Mouse (Mus musculus) small intestine, adult 2 months (tissue): ENCODE data around the gene Hspg2. TPM values are rescaled to one million over a fixed set of nuclear protein-coding genes. Genes with fewer than 3 reads are reported as not detected.

ENCODE experiments used
- H3K27ac ChIP-seq: fragments of 200-500 bp; 2 replicates; pipeline ENCODE4 v1.5.1; 2012; ENCODE audit warnings: low read depth, low read length, control low read depth, inconsistent platforms; ENCODE audit not compliant: insufficient read depth
- H3K27me3 ChIP-seq: fragments of 200-500 bp; 2 replicates; pipeline ENCODE4 v1.6.1; 2012; ENCODE audit warnings: mild to moderate bottlenecking, moderate library complexity, low read length, inconsistent platforms; ENCODE audit not compliant: control insufficient read depth, insufficient read depth
- H3K36me3 ChIP-seq: fragments of 200-500 bp; 2 replicates; pipeline ENCODE4 v1.6.1; 2012; ENCODE audit warnings: mild to moderate bottlenecking, low read length, control low read depth, inconsistent platforms; ENCODE audit not compliant: control insufficient read depth, insufficient read depth
- H3K4me1 ChIP-seq: fragments of 200-500 bp; 2 replicates; pipeline ENCODE4 v1.6.1; 2012; ENCODE audit warnings: low read length, inconsistent platforms, mixed read lengths; ENCODE audit not compliant: control insufficient read depth, insufficient read depth, insufficient read length
- H3K4me3 ChIP-seq: fragments of 200-500 bp; 2 replicates; pipeline ENCODE4 v1.5.1; 2012; ENCODE audit warnings: low read depth, mild to moderate bottlenecking, control low read depth, inconsistent platforms, low read length, moderate library complexity
- CTCF ChIP-seq: fragments of 200-500 bp; IDR thresholded peaks from 2 replicates; pipeline ENCODE4 v1.5.1; 2012; ENCODE audit warnings: low read depth, mild to moderate bottlenecking, control low read depth, inconsistent platforms, low read length, moderate library complexity, mixed read lengths; ENCODE audit not compliant: insufficient replicate concordance, insufficient read length; ENCODE audit errors: extremely low read depth
- POLR2A ChIP-seq: fragments of 200-500 bp; IDR thresholded peaks from 2 replicates; pipeline ENCODE4 v1.6.1; 2012; ENCODE audit warnings: low read depth, mild to moderate bottlenecking, control low read depth, inconsistent platforms, low read length, moderate library complexity
- WGBS: fragments of 180-500 bp; shearing (Covaris S2); methylation state at CpG from one replicate; pipeline ENCODE4 v1.1.7; 2018; 5-methylcytosine and 5-hydroxymethylcytosine counted together
- polyA plus RNA-seq: library from polyadenylated mRNA; depleted of rRNA; stranded (reverse); fragments of >200 nt; gene quantifications from 2 replicates; pipeline ENCODE4 v1.2.3, GENCODE M21; 2012

Hspg2 gene
- polyA plus RNA-seq, 1 experiment = 40.5 TPM

- Histone ChIP-seq H3K36me3 (no peaks in the 10 kb centered on the region), H3K27me3 (no peaks in the 10 kb centered on the region), H3K27ac (peak overlapping the region; percentile 76), H3K4me1 (peaks cover 15% of the 10 kb centered on the region), H3K4me3 (no peak overlapping the region)
- TF ChIP-seq CTCF = no peak
- TF ChIP-seq POLR2A = no peak
- WGBS = 67% methylated on average over 12 of the region's 12 CpGs
Observed at GRCm38 (mm10) chr4:137488571-137489303, 20.2 kb downstream of the Hspg2 start.

- H3K36me3 ChIP-seq = no peaks in the 10 kb centered on the region
- H3K27ac ChIP-seq = peak overlapping the region; percentile 76
- H3K27me3 ChIP-seq = no peaks in the 10 kb centered on the region
- no peak for TF ChIP-seq POLR2A
- TF ChIP-seq CTCF = no peak
- 69% methylated on average over 8 of the region's 8 CpGs for WGBS
- H3K4me1 ChIP-seq = peaks cover 13% of the 10 kb centered on the region
- H3K4me3 ChIP-seq = no peak overlapping the region
Observed at GRCm38 (mm10) chr4:137489996-137490395, 21.4 kb downstream of the Hspg2 start.

GRCm38 (mm10) chr4:137492563-137492962 is 24.0 kb downstream of the Hspg2 start:
- H3K36me3 ChIP-seq = no peaks in the 10 kb centered on the region
- H3K4me1 ChIP-seq = peaks cover 20% of the 10 kb centered on the region
- H3K27ac ChIP-seq = no peak overlapping the region
- H3K27me3 ChIP-seq = no peaks in the 10 kb centered on the region
- TF ChIP-seq POLR2A = no peak
- no peak for TF ChIP-seq CTCF
- H3K4me3 ChIP-seq = no peak overlapping the region
- WGBS = 80% methylated on average over 11 of the region's 11 CpGs

- peaks cover 24% of the 10 kb centered on the region for H3K4me1 ChIP-seq
- no peaks in the 10 kb centered on the region for H3K27me3 ChIP-seq
- no peak overlapping the region for H3K4me3 ChIP-seq
- H3K36me3 ChIP-seq = no peaks in the 10 kb centered on the region
- H3K27ac ChIP-seq = no peak overlapping the region
- WGBS = 82% methylated on average over 4 of the region's 4 CpGs
- TF ChIP-seq POLR2A = no peak
- TF ChIP-seq CTCF = no peak
Observed at GRCm38 (mm10) chr4:137493187-137493586, 24.6 kb downstream of the Hspg2 start.

GRCm38 (mm10) chr4:137494751-137495500 is 26.4 kb downstream of the Hspg2 start:
- H3K4me3 ChIP-seq = no peak overlapping the region
- H3K27ac ChIP-seq = no peak overlapping the region; the same call in 1 of the 2 replicates
- WGBS = 61% methylated on average over 19 of the region's 19 CpGs
- no peak for TF ChIP-seq POLR2A
- no peak for TF ChIP-seq CTCF
- H3K27me3 ChIP-seq = no peaks in the 10 kb centered on the region
- H3K36me3 ChIP-seq = no peaks in the 10 kb centered on the region
- H3K4me1 ChIP-seq = peaks cover 28% of the 10 kb centered on the region

GRCm38 (mm10) chr4:137495501-137496100 is 27.0 kb downstream of the Hspg2 start:
- Histone ChIP-seq H3K27ac (peak overlapping the region; percentile 26; the same call in 1 of the 2 replicates), H3K4me3 (no peak overlapping the region), H3K4me1 (peaks cover 28% of the 10 kb centered on the region), H3K27me3 (no peaks in the 10 kb centered on the region), H3K36me3 (no peaks in the 10 kb centered on the region)
- WGBS = 56% methylated on average over 6 of the region's 6 CpGs
- TF ChIP-seq CTCF (no peak), POLR2A (no peak)

- 13% methylated on average over 5 of the region's 5 CpGs for WGBS
- H3K27ac ChIP-seq = peak overlapping the region; percentile 46
- no peak for TF ChIP-seq POLR2A
- TF ChIP-seq CTCF = no peak
Observed at GRCm38 (mm10) chr4:137497367-137497766, 28.8 kb downstream of the Hspg2 start.

More at GRCm38 (mm10) chr4:137497367-137497766, 28.8 kb downstream of the Hspg2 start:
- Histone ChIP-seq H3K4me1 (peaks cover 28% of the 10 kb centered on the region), H3K4me3 (no peak overlapping the region), H3K27me3 (no peaks in the 10 kb centered on the region), H3K36me3 (no peaks in the 10 kb centered on the region; the same call in 1 of the 2 replicates)
